Mouse (Mus musculus): ENCODE results near the gene Ttn. TPM values are rescaled to one million over a fixed set of nuclear protein-coding genes. Genes with fewer than 3 reads are reported as not detected.

Gene Ttn
- polyA plus RNA-seq, 1 experiment = 0.22 TPM

DNA sequence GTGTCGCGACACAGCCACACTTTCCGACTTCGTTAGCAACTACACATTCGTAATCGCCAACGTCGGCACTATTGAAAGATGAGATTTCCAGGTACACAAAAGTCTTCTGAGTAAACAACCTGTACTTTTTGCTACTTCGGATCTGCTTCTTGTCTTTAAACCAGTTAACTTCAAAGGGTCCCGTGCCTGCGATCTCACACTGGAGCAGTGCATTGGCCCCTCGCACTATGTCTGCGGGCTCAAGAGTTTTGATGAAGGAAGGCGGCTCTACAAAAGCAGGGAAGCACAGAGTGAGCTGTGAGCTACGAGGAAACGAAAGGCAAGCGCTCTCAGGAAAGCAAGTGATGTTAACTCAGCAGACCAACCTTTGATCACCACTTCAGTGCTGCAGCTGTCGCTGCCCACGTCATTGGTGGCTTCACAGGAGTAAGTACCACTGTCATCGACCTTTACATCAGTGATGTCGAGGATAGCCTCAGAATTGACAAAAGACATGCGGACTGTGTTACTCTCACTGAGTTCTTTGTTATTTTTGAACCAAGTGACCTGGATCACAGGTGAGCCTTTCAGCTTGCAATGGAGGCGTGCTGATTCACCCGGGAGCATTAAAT lies 80.8 kb downstream of the Ttn start:
- DNase-seq (ENCODE audit: low read depth) = peak; percentile 51
- TF ChIP-seq POLR2A (IDR thresholded peaks at IDR 0.05; ENCODE audit: borderline replicate concordance, extremely low read depth, insufficient read depth, insufficient read length, poor library complexity, severe bottlenecking) (no peak), CTCF (IDR thresholded peaks at IDR 0.05; ENCODE audit: borderline replicate concordance, extremely low read depth, insufficient read depth, insufficient read length) (no peak)

DNA sequence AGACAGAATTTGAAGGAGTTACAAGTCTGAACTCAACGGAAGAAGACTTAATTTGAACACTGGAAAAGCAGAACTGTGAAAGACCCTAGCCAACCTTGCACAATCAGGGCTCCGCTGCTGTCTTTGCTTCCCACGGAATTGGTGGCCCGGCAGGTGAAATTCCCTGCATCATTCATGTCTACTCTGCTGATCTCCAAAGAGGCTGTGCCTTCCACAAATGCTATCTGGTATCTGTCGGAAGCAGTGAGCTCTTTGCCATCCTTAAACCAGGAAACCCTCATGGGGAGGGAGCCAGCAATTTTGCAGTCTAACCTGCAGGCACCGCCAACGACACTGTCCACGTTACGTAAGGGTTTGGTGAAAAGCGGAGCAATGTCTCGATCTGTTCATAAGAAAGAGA lies 82.5 kb downstream of the Ttn start:
- DNase-seq (ENCODE audit: low read depth) = no peak
- TF ChIP-seq POLR2A (IDR thresholded peaks at IDR 0.05; ENCODE audit: borderline replicate concordance, extremely low read depth, insufficient read depth, insufficient read length, poor library complexity, severe bottlenecking) = no peak
- TF ChIP-seq CTCF (IDR thresholded peaks at IDR 0.05; ENCODE audit: borderline replicate concordance, extremely low read depth, insufficient read depth, insufficient read length) = no peak

DNA sequence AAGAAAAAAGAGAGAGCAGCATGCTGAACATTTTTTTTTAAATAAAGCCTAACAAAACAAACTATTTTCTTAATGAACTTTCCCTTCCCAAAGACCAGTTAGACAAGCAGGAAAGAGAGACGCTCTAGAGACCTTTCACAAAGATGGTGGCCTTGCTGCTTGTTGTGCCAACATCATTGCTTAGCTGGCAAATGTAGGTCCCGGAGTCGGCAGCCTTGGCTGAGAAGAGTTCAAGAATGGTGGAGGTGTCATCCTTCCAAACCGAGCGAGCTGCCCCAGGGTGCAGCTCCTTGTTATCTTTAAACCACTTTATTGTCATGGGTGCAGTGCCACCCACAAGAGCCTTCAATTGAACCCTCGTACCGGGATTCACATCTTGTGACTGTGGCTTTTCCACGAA lies 85.4 kb downstream of the Ttn start:
- no peak for DNase-seq (ENCODE audit: low read depth)
- TF ChIP-seq POLR2A (IDR thresholded peaks at IDR 0.05; ENCODE audit: borderline replicate concordance, extremely low read depth, insufficient read depth, insufficient read length, poor library complexity, severe bottlenecking) (no peak), CTCF (IDR thresholded peaks at IDR 0.05; ENCODE audit: borderline replicate concordance, extremely low read depth, insufficient read depth, insufficient read length) (no peak)

DNA sequence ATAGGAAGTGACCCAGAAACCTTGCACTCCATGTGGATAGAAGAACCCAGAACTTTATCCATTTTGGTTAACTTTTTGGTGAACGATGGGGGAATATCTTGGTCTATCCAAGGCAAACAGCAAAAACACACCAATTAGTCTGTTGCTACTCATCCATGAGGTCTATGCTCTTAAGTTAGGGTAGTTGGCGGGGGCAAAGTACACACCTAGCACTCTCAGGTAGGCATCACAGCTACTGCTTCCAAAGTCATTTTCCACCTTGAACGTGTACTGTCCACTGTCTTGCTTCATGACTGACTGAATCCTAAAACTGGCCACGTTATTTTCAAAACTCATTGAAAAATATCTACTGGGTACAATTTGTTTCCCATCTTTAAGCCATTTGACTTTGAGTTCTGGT lies 87.0 kb downstream of the Ttn start:
- DNase-seq (ENCODE audit: low read depth) = no peak
- TF ChIP-seq CTCF (IDR thresholded peaks at IDR 0.05; ENCODE audit: borderline replicate concordance, extremely low read depth, insufficient read depth, insufficient read length) (no peak), POLR2A (IDR thresholded peaks at IDR 0.05; ENCODE audit: borderline replicate concordance, extremely low read depth, insufficient read depth, insufficient read length, poor library complexity, severe bottlenecking) (no peak)

DNA sequence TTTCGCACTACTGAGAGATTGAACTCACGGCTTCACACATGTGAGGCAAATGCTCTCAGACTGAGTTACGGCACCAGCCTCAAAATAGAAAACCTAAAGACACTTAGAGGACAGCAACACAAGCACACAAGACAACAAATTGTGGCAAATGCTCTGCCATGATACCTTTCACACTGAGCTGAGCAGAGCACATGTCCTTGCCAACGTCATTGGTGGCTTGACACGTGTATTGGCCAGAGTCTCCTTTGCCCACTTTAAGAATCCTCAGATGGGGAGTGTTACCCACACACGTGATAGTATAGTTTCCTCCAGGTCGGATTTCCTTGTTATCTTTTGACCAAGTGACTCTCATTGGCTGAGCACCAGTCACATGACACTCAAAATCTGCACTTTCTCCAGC lies 93.6 kb downstream of the Ttn start:
- no peak for DNase-seq (ENCODE audit: low read depth)
- TF ChIP-seq CTCF (IDR thresholded peaks at IDR 0.05; ENCODE audit: borderline replicate concordance, extremely low read depth, insufficient read depth, insufficient read length) = no peak
- TF ChIP-seq POLR2A (IDR thresholded peaks at IDR 0.05; ENCODE audit: borderline replicate concordance, extremely low read depth, insufficient read depth, insufficient read length, poor library complexity, severe bottlenecking) = no peak

DNA sequence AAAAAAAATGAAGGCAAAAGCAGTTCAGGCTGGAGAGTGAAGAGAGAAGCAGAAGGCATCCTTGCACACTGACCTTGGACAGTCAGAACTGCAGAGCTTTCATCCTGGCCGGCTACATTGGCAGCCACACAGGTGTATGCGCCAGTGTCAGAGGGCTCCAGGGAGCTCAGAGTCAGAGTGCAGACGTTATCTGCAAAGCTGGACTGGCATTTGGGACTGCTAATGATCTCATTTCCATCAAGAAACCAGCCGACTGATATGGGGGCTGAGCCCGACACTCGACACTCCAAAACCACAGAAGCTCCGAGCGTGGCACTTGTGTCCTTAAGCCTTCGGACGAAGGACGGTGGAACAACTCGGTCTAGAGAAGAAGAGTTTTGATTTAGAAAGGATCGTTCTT lies 96.5 kb downstream of the Ttn start:
- DNase-seq (ENCODE audit: low read depth) = no peak
- no peak for TF ChIP-seq CTCF (IDR thresholded peaks at IDR 0.05; ENCODE audit: borderline replicate concordance, extremely low read depth, insufficient read depth, insufficient read length)
- no peak for TF ChIP-seq POLR2A (IDR thresholded peaks at IDR 0.05; ENCODE audit: borderline replicate concordance, extremely low read depth, insufficient read depth, insufficient read length, poor library complexity, severe bottlenecking)

DNA sequence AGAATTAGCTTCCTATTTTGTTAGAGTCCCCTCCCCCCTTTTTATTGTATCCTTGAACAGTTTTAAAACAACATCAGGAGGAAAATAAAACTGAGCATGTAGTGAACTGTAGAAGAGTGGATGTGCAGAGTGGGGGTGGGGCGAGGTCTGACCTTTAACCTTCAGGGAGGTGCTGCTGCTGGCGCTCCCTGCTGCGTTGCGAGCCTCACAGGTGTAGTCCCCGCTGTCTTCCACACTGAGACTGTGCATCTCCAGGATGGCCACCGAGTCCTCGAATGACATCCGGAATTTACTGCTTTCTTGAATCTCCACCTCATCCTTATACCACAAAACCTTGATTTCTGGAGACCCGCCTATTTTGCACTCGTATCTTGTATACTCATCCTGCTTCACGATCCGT lies 100.9 kb downstream of the Ttn start:
- DNase-seq (ENCODE audit: low read depth) = no peak
- TF ChIP-seq CTCF (IDR thresholded peaks at IDR 0.05; ENCODE audit: borderline replicate concordance, extremely low read depth, insufficient read depth, insufficient read length) = no peak
- TF ChIP-seq POLR2A (IDR thresholded peaks at IDR 0.05; ENCODE audit: borderline replicate concordance, extremely low read depth, insufficient read depth, insufficient read length, poor library complexity, severe bottlenecking) = no peak

DNA sequence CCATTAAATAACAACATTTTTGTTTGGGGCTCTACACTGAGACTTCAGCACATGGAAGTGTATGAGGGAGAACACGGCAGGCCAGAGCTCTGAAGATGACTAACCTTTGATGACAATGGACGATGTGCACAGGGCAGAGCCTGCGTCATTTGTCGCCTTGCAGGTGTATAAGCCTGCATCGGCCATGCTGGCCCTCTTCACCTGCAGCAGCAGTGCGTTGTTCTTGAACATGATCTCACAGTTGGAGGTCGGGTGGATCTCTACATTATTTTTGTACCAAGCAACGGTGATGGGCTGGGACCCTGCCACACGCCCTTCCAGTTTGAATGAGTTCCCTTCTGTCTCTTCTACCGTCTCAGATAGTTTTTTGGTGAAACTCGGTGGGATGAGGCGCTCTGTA lies 106.8 kb downstream of the Ttn start:
- TF ChIP-seq POLR2A (IDR thresholded peaks at IDR 0.05; ENCODE audit: borderline replicate concordance, extremely low read depth, insufficient read depth, insufficient read length, poor library complexity, severe bottlenecking) (no peak), CTCF (IDR thresholded peaks at IDR 0.05; ENCODE audit: borderline replicate concordance, extremely low read depth, insufficient read depth, insufficient read length) (no peak)
- DNase-seq (ENCODE audit: low read depth) = no peak

DNA sequence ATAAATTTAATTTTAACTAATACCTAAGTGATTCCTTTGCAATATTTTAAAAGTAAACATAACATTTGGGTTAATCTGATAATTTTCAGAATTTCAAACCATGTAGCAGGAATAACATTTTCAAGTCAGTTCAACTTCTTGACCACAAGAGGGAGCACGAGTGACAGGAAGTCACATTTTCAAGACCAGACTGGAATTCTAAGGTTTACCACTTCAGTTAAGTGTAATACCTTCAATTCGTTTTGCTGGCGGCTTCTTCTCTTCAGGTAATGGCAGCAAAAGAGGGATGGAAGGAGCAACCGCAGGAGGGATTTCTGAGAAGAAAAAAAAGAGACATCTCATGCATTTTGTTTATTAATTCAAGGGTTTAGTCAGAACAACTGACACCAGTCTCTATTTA lies 115.4 kb downstream of the Ttn start:
- peak; percentile 89 for DNase-seq (ENCODE audit: low read depth)
- TF ChIP-seq POLR2A (IDR thresholded peaks at IDR 0.05; ENCODE audit: borderline replicate concordance, extremely low read depth, insufficient read depth, insufficient read length, poor library complexity, severe bottlenecking) (no peak), CTCF (IDR thresholded peaks at IDR 0.05; ENCODE audit: borderline replicate concordance, extremely low read depth, insufficient read depth, insufficient read length) (peak; percentile 51; the same call in 1 of the 2 replicates)

DNA sequence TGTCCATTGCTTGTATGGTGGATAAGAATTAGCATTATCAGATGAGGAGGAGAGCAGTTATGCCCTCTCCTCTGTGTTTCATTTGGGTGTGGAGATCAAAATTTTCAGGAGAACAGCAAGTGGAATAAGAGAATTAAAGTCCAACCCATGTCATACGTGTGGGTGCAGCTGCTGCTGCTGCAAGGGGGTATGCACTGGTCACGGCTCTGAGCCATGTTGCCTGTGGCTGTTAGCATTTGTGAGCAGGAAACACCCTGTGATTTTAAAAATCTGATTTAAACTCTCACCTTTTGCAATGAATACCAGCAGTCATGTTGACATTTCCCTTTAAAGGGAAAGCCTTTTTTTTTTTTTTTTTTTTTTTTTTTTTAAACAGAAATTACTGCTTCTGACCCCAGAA lies 116.8 kb downstream of the Ttn start:
- TF ChIP-seq POLR2A (IDR thresholded peaks at IDR 0.05; ENCODE audit: borderline replicate concordance, extremely low read depth, insufficient read depth, insufficient read length, poor library complexity, severe bottlenecking) (no peak), CTCF (IDR thresholded peaks at IDR 0.05; ENCODE audit: borderline replicate concordance, extremely low read depth, insufficient read depth, insufficient read length) (no peak)
- no peak for DNase-seq (ENCODE audit: low read depth)

DNA sequence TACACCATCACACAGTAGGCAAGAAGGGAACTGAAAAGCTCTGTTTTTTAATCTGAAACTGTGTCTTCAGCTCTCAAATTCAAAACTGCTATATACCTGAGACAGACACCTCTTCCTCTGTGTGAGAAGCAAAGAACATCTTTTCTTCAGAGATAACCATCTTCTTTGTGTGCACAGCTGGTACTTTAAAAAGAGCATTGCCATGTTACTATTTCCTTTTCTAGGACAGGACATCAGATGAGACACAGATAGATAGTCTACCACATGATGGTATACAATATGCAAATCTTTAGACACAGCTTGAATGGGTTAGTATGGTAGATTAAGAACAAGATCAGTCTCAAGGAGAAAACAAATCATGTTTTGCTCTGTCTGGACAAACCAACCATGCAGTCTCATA lies 121.0 kb downstream of the Ttn start:
- TF ChIP-seq CTCF (IDR thresholded peaks at IDR 0.05; ENCODE audit: borderline replicate concordance, extremely low read depth, insufficient read depth, insufficient read length) = no peak
- TF ChIP-seq POLR2A (IDR thresholded peaks at IDR 0.05; ENCODE audit: borderline replicate concordance, extremely low read depth, insufficient read depth, insufficient read length, poor library complexity, severe bottlenecking) = no peak
- no peak for DNase-seq (ENCODE audit: low read depth)

DNA sequence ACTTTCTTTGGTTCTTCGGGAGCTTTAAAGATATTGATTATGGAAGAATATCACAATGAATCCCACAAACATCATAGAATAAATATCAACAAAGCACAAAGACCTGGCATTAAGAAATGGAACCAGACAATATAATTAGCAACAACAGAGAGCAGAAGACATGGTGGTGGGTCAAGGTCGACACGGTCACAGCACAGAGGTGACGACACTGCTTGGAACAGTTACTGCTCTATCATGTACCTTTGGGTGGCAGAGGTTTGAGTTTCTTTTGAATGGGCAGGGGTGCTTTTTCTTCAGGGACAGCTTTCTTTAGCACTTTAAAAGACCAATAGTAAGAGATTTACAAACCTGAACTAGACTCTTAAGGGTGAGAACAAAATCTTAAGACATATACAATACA lies 132.3 kb downstream of the Ttn start:
- DNase-seq (ENCODE audit: low read depth) = no peak
- TF ChIP-seq POLR2A (IDR thresholded peaks at IDR 0.05; ENCODE audit: borderline replicate concordance, extremely low read depth, insufficient read depth, insufficient read length, poor library complexity, severe bottlenecking) = no peak

All from brain, embryonic 14.5 days (tissue).